Comparison of ENCODE assay signal across 21 mouse cellular contexts in genomic region chr1:140306339-140306738, GRCm38 (mm10).
DNase-seq lines count a peak whose midpoint lies in the region; ATAC-seq and TF ChIP-seq lines count a peak whose summit lies in the region.
"Had no signal": no experiment of that assay in that cellular context is flagged by ENCODE, and none has a peak within 500 bp of the region (broad histone marks: within the 10 kb centered on the region; RNA-seq: fewer than 3 reads in every experiment).

No protein-coding gene starts in this region.

- no peak for TF ChIP-seq POLR2A in myocyte (IDR thresholded peaks at IDR 0.05; ENCODE audit: insufficient read length, low read depth)

- H3K4me2 ChIP-seq in lung, postnatal 0 days (replicated peaks; ENCODE audit: low read depth, low read length) = no peak overlapping the region
- peak overlapping the region; percentile 66 for H3K4me2 ChIP-seq in myocyte (ENCODE audit: low read depth)
- H3K4me2 ChIP-seq: forebrain, embryonic 13.5 days; heart, embryonic 15.5 days; hindbrain, embryonic 12.5 days; limb, embryonic 15.5 days had no signal

- no peaks in the 10 kb centered on the region for H3K27me3 ChIP-seq in heart, embryonic 10.5 days (ENCODE audit: insufficient read depth, poor library complexity, severe bottlenecking)
- no peaks in the 10 kb centered on the region for H3K27me3 ChIP-seq in lung, postnatal 0 days (replicated peaks; ENCODE audit: insufficient read depth, low read length)
- H3K27me3 ChIP-seq in myocyte (ENCODE audit: control insufficient read depth, insufficient read depth, insufficient read length) = no peaks in the 10 kb centered on the region
- H3K27me3 ChIP-seq: forebrain, embryonic 13.5 days; heart, embryonic 15.5 days; hindbrain, embryonic 12.5 days; limb, embryonic 15.5 days had no signal

- no peak for ATAC-seq in lung, postnatal 0 days
- ATAC-seq: forebrain, embryonic 13.5 days; inflammation-experienced regulatory T-cells, adult 6 months; liver, postnatal 0 days had no signal

- H3ac ChIP-seq in myocyte (ENCODE audit: control insufficient read depth, insufficient read length) = no peak overlapping the region

- no peaks in the 10 kb centered on the region for H3K79me2 ChIP-seq in myocyte (ENCODE audit: control insufficient read depth, insufficient read depth)

- peaks cover 2% of the 10 kb centered on the region; the same call in 1 of the 2 replicates for H3K9me3 ChIP-seq in heart, embryonic 10.5 days
- H3K9me3 ChIP-seq in lung, postnatal 0 days (ENCODE audit: low read length) = no peaks in the 10 kb centered on the region
- H3K9me3 ChIP-seq: heart, embryonic 15.5 days; limb, embryonic 15.5 days had no signal

- no peaks in the 10 kb centered on the region for H3K4me1 ChIP-seq in heart, embryonic 10.5 days
- H3K4me1 ChIP-seq in lung, postnatal 0 days (ENCODE audit: insufficient read depth, low read depth, low read length) = no peaks in the 10 kb centered on the region
- H3K4me1 ChIP-seq: forebrain, embryonic 13.5 days; heart, embryonic 15.5 days; hindbrain, embryonic 12.5 days; limb, embryonic 15.5 days had no signal

- no peak overlapping the region for H3K4me3 ChIP-seq in heart, embryonic 10.5 days
- no peak overlapping the region for H3K4me3 ChIP-seq in lung, postnatal 0 days (ENCODE audit: low read depth, low read length)
- no peak overlapping the region for H3K4me3 ChIP-seq in myocyte
- H3K4me3 ChIP-seq: forebrain, embryonic 13.5 days; heart, embryonic 15.5 days; hindbrain, embryonic 12.5 days; limb, embryonic 15.5 days had no signal

- no peak overlapping the region for H3K9ac ChIP-seq in lung, postnatal 0 days (replicated peaks; ENCODE audit: low read depth)
- H3K9ac ChIP-seq: forebrain, embryonic 13.5 days; heart, embryonic 15.5 days; hindbrain, embryonic 12.5 days; limb, embryonic 15.5 days; liver, postnatal 0 days had no signal

- TF ChIP-seq EP300 in lung, postnatal 0 days (IDR thresholded peaks at IDR 0.05) = no peak

- 0 out of 2 replicates have a peak, but pooled peaks cover 6% of the 10 kb centered on the region for H3K36me3 ChIP-seq in heart, embryonic 10.5 days
- no peaks in the 10 kb centered on the region for H3K36me3 ChIP-seq in lung, postnatal 0 days (ENCODE audit: insufficient read depth, low read length)
- no peaks in the 10 kb centered on the region for H3K36me3 ChIP-seq in myocyte (ENCODE audit: control insufficient read depth, insufficient read depth)
- H3K36me3 ChIP-seq: heart, embryonic 15.5 days; hindbrain, embryonic 12.5 days; limb, embryonic 15.5 days had no signal

- DNase-seq in adrenal gland, adult (ENCODE audit: inconsistent age in 2 of 2, low spot score in 1 of 2) = peak; percentile 27 to 53
- DNase-seq in adrenal gland, adult 18-20 months (ENCODE audit: low spot score in 2 of 2) = no peak
- DNase-seq in heart, adult 8-10 months (ENCODE audit: low spot score) = peak; percentile 35
- no peak for DNase-seq in heart, embryonic 10.5 days (ENCODE audit: low spot score)
- peak; percentile 5 for DNase-seq in lung, postnatal 0 days (ENCODE audit: low spot score)
- no peak for DNase-seq in lung, postnatal 14 days
- DNase-seq in thymus, postnatal 25 days = no peak
- DNase-seq: adrenal gland, postnatal 25 days; cerebellum, adult 8-10 months; gastrocnemius, postnatal 25 days; kidney, postnatal 25 days; layer of hippocampus, adult 9-11 months; liver, postnatal 0 days; midbrain, embryonic 14.5 days; retina, postnatal 1 day had no signal

- TF ChIP-seq CTCF in lung, postnatal 0 days (IDR thresholded peaks at IDR 0.05) = no peak

- H3K27ac ChIP-seq in heart, embryonic 10.5 days = no peak overlapping the region
- no peak overlapping the region for H3K27ac ChIP-seq in lung, postnatal 0 days (ENCODE audit: low read length)
- H3K27ac ChIP-seq: forebrain, embryonic 13.5 days; heart, embryonic 15.5 days; hindbrain, embryonic 12.5 days; limb, embryonic 15.5 days had no signal

- 71% methylated on average over 2 of the region's 2 CpGs for WGBS in heart, embryonic 10.5 days
- WGBS in lung, postnatal 0 days = 32% methylated on average over 2 of the region's 2 CpGs

TF ChIP-seq in myocyte, 11 proteins besides CTCF, POLR2A, EP300 and RAD21:
- no peak for TF ChIP-seq SRF (IDR thresholded peaks at IDR 0.05; ENCODE audit: control insufficient read depth, insufficient read length, low read depth)
- no peak for TF ChIP-seq TCF12 (IDR thresholded peaks at IDR 0.05; ENCODE audit: insufficient read depth, poor library complexity, severe bottlenecking)
- TF ChIP-seq POLR2AphosphoS2 (IDR thresholded peaks at IDR 0.05; ENCODE audit: insufficient read length, low read depth) = no peak
- TF ChIP-seq E2F4 (IDR thresholded peaks at IDR 0.05; ENCODE audit: insufficient read depth) = no peak
- no peak for TF ChIP-seq TCF3 (IDR thresholded peaks at IDR 0.05; ENCODE audit: insufficient read length, low read depth)
- TF ChIP-seq MAX (IDR thresholded peaks at IDR 0.05; ENCODE audit: low read depth) = no peak
TF ChIP-seq in myocyte: peak in this region for 0.

Comparison
In these comparisons a context has a peak if more than half of its experiments do, and no peak if none do; other contexts are left out.
1. DNase-seq: peak in adrenal gland, adult (2 of 2), heart, adult 8-10 months (single experiment) and lung, postnatal 0 days (single experiment); none in adrenal gland, adult 18-20 months (0 of 2), heart, embryonic 10.5 days (single experiment), lung, postnatal 14 days (single experiment) and thymus, postnatal 25 days (single experiment).